Mouse (Mus musculus) megakaryocyte-erythroid progenitor cell, adult 5-6 weeks (primary cell): ENCODE measurements around the gene 6330409D20Rik. TPM values are rescaled to one million over a fixed set of nuclear protein-coding genes. Genes with fewer than 3 reads are reported as not detected.
A peak's percentile ranks its signal among the peaks of the same experiment; 100 is the strongest.

ENCODE experiments used
- ATAC-seq: replicated peaks from 2 replicates; pipeline ENCODE4 v1.8.0; 2016; ENCODE audit warnings: mild to moderate bottlenecking, inconsistent platforms; ENCODE audit not compliant: severe bottlenecking, poor library complexity, low FRiP score, low TSS enrichment
- total RNA-seq, 2 experiments: library from RNA; stranded (forward) in 1 of 2; stranded (reverse) in 1 of 2; fragments of 200-1000, 215-1000 nt in 1 of 2; fragments of >200 nt in 1 of 2; fragmentation: Nextera tagmentation in 1 of 2; gene quantifications; 2 replicates each; pipeline ENCODE4 v1.2.3; 2014 to 2017

The 6330409D20Rik gene
- total RNA-seq (2014; fragmentation: Nextera tagmentation) (not detected in 2 replicates), total RNA-seq (2017) (not detected in 2 replicates)

DNA sequence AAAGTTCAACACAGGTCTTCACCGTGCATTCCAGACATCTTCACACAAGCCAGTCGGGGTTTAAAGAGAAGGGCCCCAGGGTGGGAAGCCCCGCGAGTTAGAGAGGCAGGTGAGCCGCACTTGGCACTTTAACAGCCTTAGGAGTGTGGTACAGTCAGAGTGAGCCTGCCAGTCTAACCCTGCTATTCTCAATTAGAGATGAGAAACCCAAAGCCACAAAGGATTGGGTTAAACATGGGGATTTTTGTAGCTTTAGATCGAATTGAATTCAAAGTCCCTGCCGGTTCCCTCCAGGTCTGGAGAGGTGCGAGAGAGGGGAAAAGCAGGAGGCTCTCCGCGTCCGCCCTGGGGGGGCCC, at the start of gene 6330409D20Rik:
6330409D20Rik (minus strand) TSS at position 101 of the 357 bp plus-strand sequence.
- no peak for ATAC-seq

DNA sequence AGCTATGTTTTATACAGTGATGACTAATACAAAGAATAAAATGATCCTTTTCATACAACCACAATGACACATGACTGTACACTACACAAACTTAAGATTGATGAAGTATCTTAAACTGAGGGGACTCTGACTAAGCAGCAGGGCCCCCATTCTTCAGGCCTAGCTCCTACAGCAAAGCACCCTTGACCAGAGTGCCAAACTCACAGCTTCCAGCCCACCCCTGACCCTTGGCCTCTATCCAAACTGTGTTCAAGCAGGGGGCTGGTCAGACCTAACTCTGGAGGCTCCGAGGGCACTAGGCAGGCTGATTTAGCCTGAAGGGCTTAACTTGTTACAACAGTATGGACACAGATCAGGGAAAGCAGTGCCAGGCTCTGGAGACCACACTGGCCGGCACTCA, 47.8 kb upstream of the 6330409D20Rik start:
- no peak for ATAC-seq

DNA sequence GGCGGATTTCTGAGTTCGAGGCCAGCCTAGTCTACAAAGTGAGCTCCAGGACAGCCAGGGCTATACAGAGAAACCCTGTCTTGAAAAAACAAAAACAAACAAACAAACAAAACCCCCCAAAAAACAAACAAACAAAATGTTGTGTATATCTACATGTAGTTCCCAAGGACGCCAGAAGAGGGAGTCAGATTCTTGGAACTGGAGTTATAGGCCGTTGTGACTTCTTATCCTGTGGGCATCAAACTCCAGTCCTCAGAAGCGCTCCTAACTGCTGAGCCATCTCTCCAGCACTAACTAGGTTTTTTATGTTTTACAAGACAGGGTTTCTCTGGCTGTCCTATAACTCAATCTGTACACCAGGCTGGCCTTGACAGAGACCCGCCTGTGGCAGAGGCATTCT, 46.4 kb upstream of the 6330409D20Rik start:
- no peak for ATAC-seq

DNA sequence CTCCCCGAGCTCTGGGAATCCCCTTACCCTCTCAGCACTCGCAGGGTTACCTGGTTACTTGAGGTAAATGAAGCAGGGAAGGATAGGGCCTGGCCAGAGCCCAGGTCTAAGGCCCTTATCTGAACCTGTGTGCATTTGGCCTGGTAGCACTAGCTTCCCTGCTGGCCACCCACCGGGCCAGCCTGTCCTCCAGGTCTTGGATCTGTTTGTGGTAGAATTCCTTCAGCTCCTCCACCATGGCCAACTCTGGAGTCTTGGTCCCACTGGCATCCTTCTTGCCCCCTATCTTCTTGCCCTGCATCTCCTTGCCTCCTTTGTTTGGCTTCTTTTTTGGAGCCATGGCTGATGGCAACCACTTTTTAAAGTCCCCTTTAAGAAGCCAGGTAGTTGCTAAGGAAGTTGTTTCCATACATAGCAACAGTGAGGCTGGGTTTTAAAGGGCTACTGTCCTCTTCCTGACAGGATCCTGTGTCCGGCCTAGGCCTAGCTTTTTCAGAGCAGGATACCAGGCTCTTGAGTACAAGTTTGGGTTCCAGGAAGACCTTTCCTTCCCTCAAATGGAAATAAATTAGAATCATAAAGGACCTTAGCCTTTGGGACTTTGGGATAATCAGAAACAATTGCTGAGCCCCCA, 43.3 kb upstream of the 6330409D20Rik start, which contains the start of gene Cfap157:
Cfap157 (minus strand) TSS at position 381 of the 634 bp plus-strand sequence.
- no peak for ATAC-seq

DNA sequence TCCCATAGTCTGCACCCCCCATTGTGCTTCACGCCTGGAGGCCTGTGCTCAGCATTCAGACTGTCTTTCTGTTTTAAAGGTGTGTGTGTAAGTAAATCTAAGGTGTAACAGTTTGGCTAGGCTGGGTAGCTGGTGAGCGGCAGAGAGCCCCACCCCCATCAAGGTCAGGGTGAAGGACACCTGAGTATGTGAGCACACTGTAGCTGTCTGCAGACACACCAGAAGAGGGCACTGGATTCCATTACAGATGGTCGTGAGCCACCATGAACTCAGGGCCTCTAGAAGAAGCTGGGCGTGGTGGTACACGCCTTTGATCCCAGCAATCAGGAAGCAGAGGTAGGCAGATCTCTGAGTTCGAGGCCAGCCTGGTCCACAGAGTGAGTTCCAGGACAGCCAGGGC, 40.9 kb upstream of the 6330409D20Rik start:
- no peak for ATAC-seq

DNA sequence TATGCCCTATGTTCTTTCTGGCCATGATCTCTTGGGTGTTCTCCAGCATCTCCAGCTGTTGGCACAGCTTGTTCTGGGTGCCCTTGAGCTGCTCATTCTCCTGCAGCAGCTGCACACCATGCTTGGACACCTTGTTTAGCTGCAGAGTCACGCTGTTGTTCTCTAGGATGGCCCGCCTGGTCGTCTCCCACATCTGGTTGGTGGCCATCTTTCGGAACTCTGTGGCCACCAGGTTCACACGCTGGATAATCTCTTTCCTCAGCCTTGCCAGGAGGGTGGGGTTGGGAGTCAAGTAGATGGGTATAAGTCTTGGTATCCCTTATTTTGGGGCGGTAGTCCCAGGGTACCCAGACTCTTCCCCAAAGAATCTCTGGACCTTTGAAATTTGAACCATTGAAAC, 38.9 kb upstream of the 6330409D20Rik start:
- no peak for ATAC-seq

DNA sequence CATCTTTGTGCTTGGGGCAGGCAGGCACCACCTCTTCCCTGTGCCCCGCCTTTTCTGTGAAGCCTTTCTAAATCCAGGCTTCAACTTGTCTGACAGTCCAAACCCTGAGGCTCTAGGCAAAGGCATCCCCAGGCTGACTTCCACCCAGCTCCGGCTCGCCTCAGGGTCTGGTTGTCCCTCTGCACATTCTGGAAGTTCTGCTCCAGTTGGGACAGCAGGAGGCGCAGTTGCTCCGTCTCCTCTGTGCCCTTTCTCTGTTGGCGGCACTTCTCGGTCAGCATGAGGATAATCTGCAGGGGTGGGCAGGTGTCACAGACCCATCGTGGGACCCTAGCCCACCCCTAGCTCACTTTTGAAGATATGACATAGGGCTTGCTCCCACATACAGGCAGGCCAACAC, 38.3 kb upstream of the 6330409D20Rik start:
- 0 out of 2 replicates have a peak, but pooled peaks have one; percentile 24 for ATAC-seq

DNA sequence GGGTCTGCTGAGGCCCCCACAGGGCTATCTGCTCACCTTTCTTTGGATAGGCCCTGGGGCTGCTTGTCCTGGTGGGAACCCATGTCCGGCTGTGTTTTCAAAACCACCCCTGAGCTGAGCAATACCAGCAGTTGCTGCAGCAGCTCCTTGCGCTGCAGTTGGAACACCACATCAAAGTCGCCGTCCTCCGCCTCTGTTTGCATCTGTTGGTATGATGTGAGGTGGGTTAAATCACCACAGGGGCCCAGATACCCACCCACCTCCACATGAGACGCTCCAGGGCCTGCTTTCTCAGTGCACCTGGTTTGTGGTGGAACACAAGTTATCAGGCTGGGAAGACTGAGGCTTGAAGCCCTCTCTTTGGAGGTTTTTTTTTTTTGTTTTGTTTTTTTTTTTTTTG, 37.3 kb upstream of the 6330409D20Rik start:
- no peak for ATAC-seq

DNA sequence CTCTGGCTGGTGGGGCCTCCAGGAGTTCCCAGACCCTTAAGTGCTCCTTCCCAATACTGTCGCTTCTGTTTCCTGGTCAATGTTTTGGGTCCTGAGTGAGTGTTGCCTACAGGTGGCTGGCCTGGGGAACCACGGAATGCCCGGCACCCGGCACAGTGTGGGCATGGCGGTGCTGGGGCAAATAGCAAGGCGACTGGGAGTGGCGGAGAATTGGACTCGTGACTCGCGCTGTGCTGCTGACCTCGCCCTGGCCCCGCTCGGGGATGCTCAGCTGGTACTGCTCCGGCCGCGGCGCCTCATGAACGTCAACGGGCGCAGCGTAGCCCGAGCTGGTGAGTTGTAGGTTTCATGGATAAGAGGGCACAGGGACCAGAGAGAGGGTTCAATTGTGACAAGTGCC, 35.4 kb upstream of the 6330409D20Rik start:
- ATAC-seq = no peak

DNA sequence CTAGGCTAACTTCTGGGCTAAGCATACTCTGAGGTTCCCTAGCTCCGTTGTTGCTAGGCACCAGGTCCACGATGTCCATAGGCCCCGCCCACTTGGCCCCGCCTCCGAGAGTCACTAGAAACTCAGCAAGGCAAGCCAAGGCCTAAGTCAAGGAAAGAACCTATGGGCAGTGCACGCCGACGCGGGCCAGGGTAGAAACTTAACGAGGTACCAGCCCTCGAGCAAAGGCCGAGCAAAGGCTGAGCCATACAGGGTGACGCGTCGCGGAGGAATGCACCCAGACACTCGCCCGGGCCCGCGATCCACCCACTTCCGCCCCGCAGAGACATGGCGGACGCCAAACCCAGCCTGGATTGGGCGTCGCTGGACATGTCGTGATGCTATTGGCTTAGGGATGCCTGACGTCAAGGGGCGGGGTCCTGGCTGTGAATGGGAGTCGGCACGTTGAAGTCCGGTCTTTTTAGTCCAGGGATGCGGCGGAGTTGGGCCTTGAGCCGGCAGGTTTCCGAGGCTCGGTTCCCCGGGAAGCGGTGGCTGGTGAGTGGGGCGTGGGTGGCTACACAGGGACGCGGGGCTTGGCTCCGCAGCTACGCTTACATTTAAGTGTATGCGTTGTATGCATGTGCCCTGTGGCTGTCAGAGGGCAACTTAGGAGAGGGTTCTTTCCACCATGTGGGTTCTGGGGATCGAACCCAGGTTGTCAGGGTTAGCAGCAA, 34.7 kb upstream of the 6330409D20Rik start, which contains the start of the genes Ttc16 and Ptrh1:
Ttc16 (minus strand) TSS at position 275 of the 716 bp plus-strand sequence.
Ptrh1 (plus strand) TSS at position 428 of the 716 bp plus-strand sequence.
- peak; percentile 94 for ATAC-seq

DNA sequence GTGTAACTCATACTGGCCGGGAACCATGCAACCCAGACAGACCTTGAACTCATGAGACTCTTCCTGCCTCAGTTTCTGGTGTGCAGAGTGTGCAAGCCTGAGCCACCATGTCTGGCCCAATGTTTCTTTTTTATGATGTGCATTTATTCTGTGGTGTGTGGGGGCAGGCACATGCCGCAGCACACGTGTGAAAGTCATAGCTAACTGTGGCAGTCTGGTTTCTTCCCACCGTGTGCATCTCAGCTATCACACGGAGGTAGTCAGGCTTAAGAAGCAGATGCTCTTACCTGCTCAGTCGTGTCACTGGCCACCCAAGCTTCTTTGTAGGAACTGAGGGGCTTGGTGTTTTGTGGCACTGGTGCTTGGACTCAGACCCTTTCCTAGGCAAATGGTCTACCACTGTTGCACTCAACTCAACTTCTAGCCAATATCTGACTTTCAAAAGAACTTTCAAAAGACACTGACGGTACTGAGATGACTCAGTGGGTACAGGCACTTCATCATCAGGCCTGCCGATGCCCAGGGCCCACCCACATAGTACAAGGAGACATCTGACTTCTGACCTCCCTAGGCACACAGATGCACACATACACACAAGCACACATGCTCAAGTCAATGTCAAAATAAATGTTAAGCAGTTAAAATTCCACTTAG, 31.9 kb upstream of the 6330409D20Rik start:
- ATAC-seq = no peak

DNA sequence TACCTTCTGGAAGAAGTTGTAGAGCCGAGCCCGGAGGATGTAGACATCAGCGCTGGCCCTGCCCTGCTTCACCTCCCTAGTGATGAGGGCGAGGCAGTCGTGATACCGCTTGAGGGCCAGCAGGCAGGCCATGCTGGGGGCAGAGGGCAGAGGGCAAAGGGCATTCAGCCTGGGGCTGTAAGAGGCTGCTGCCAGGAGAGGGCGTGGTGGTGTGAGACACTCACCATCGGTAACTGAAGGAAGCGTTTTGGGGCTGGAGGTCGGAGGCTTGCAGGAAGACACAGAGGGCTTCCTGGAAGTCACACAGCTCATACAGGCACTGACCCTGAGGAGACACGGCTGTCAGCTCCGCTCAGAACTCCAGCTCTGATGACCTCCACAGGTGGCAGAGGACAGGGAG, 31.1 kb upstream of the 6330409D20Rik start:
- ATAC-seq = no peak

DNA sequence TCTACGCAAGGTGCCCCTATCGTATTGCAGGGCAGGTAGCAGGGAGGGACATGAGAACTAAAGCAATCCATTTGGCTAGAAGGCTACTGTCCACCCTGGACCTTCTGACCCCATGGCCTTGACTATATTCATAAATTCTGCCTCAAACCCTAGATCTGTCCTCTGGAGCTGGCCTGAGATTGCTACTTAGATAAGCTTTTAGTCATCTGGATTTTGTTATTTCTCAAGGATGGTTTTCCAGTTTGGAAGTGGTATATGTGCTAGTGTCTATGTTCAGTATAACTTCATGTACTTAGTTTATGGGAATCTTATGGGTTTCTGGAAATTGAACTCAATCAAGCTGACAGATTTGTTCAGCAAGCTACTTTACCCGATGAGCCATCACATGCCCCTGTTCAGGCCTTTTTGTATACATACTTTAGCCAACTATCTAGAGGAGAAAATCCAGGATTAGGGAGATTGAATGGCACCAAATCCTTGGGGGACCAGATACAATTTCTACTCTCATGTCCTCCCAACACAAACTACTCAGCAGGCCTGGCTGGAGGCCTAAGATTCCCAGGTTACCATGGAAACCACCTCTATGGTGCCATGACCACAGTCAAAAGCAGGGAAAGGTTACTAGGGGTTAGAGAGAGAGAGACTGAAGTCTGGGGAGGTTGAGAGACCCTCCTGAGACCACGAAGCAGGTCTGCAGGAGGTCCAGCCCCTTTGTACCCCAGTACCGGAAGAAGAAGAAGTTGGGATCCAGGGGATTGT, 28.7 kb upstream of the 6330409D20Rik start:
- ATAC-seq = no peak

DNA sequence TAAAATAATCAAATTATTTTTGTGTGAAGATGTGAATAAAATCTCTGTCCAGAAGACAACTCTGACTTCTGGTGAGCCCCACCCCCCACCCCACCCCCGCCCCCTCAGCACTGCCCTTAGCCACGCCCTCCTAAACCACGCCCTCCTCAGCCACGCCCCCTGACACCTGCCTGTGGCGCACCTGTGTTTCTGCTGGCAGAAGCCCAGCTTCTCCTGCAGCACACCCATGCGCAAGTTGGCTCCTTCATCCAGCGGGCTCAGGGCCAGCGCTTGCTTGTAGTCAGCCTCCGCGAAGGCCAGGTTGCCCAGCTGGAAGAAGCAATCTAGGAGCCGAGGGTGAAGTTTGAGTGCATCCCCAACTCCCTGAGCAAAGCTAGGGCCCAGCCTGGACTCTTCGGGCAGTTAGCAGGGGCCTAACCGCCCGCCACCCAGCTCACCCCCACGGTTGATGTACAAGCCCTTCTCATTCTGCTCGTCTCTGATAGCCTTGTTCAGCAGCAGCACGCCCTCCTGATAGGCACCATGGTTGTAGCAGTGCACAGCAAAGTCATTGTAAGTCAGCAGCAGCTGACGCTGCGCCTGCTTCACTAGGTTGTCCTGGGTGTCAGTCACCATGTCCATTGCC, 28.0 kb upstream of the 6330409D20Rik start:
- peak; percentile 86 for ATAC-seq

DNA sequence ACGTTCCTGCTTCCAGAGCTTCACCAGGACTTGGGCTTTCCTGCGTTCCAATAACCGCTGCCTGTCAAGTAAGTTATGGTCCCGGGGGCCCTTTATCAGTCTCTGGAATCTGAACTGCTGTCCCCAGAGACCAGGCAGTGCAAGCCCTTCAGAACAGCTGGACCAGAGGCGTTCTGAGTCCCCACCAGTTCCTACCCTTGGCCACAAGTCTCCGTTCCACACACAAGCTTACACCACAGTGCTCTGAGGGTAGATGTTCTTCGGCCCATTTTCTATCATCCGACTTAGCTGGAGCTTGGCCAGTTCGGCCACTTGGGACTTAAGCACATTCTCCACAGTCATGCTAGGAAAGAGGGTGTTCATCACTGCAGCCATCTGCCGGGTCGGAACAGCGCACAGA, 26.4 kb upstream of the 6330409D20Rik start:
- no peak for ATAC-seq

DNA sequence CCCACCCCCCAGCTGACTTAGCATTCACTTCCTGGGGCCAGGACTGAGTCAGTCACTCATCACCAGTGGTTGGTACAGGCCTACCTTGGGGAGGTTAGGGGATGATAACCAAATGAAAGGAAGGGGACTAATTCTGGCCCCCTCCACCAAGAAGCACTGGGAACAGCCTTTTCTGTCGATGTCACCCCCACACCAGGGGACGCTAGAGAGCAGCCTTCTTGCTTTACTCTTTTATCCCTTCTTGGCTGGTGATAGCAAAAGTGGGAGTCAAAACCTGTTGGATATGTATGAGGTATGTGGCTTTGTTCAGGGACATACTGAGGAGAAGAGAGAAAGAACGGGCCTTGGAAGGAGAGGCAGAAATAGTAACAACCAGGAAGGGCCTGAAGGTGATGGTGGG, 22.5 kb upstream of the 6330409D20Rik start:
- no peak for ATAC-seq

DNA sequence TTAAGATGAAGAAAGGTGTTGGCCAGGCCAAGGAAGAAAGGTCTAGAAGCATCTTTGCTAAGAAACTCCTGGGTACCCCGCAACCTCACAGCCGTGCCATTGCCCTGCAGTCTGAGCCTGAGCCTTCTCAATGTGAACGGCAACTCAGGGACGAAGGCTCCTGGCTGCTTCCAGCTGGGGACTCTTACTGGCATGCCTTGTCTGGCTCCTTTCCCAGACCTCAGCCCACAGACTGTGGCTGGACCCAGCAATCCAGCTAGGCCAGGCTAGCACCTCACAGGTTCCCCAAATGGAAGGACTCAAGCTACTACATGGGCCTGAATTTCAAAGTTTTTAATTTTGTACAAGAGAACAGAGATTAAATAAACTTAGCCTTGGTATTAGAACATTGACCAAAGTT, 21.0 kb upstream of the 6330409D20Rik start:
- ATAC-seq = no peak

DNA sequence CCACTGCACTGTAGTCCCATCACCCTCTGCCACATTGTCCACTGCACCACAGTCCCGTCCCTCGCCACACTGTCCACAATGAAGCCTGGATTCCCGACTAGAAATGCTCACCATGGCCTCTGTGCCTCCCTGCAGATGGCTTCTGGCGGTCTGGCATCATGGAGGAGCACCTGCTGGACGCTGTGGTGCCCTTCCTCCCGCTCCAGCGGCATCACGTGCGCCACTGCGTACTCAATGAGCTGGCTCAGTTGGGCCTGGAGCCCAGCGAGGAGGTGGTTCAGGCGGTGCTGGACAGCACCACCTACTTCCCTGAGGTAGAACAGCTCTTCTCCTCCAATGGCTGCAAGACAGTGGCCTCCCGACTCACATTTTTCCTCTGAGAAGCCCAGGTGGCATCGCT, 20.5 kb upstream of the 6330409D20Rik start:
- ATAC-seq = no peak

DNA sequence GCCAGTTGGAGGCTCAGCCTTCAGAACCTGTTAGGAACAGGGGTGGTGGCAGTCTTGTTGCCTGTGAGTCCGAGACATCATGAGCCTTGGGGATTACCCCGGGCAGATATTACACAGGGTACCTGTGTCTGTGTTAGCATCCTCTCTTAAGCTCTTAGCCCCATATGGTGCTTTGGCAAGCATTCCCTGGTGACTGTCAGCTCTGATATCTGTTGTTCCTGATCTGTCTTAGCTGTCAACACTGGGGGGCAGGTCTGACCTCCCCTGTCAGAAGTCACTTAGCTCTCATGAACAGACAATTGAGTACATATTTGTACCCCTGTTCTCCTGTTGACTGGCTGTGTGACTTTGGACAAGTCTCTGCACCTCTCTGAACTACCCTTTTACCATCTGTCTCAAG, 18.2 kb upstream of the 6330409D20Rik start:
- ATAC-seq = no peak
